Mouse (Mus musculus) forebrain, postnatal 0 days (tissue): ENCODE results near the gene A130010J15Rik. TPM values are rescaled to one million over a fixed set of nuclear protein-coding genes. Genes with fewer than 3 reads are reported as not detected.

ENCODE experiments used
- ATAC-seq: fragments of 200-750 bp; cut with Nextera tagmentation; 2 replicates; pipeline ENCODE4 v1.8.0; 2017; ENCODE audit warnings: mild to moderate bottlenecking, moderate library complexity
- DNase-seq: peaks from one replicate; pipeline ENCODE4 v3.0.0-alpha.2; 2015
- H3K27ac ChIP-seq: fragments of 300-500 bp; sonication (generic); 2 replicates; pipeline ENCODE4 v1.5.1; 2014; ENCODE audit warnings: low read depth, mild to moderate bottlenecking, antibody characterized with exemption, low read length, moderate library complexity, mixed read lengths
- H3K27me3 ChIP-seq: fragments of 300-500 bp; sonication (generic); 2 replicates; pipeline ENCODE4 v1.6.1; 2014; ENCODE audit warnings: mild to moderate bottlenecking, low read length, mixed read lengths; ENCODE audit not compliant: insufficient read depth
- H3K36me3 ChIP-seq: fragments of 300-500 bp; sonication (generic); 2 replicates; pipeline ENCODE4 v1.6.1; 2014; ENCODE audit warnings: mild to moderate bottlenecking, moderate library complexity; ENCODE audit not compliant: insufficient read depth
- H3K4me1 ChIP-seq: fragments of 300-500 bp; sonication (generic); 2 replicates; pipeline ENCODE4 v1.6.1; 2014; ENCODE audit warnings: antibody characterized with exemption; ENCODE audit not compliant: insufficient read depth
- H3K4me2 ChIP-seq: fragments of 300-500 bp; sonication (generic); 2 replicates; pipeline ENCODE4 v1.6.1; 2014; ENCODE audit warnings: low read depth, mild to moderate bottlenecking, moderate library complexity
- H3K4me3 ChIP-seq: fragments of 300-500 bp; sonication (generic); 2 replicates; pipeline ENCODE4 v1.5.1; 2014; ENCODE audit warnings: low read depth, low read length, mixed read lengths
- H3K9ac ChIP-seq: fragments of 300-500 bp; sonication (generic); 2 replicates; pipeline ENCODE4 v1.6.1; 2014; ENCODE audit warnings: mild to moderate bottlenecking
- H3K9me3 ChIP-seq: fragments of 300-500 bp; sonication (generic); 2 replicates; pipeline ENCODE4 v1.6.1; 2016; ENCODE audit warnings: low read length
- CTCF ChIP-seq: sonication (generic); IDR thresholded peaks from 2 replicates; pipeline ENCODE4 v1.5.1; 2016; ENCODE audit warnings: antibody characterized with exemption, control low read depth, low read depth
- WGBS: fragments of 180-500 bp; shearing (Covaris S2); extraction: QIAGEN DNeasy Blood & Tissue Kit; methylation state at CpG from one replicate; pipeline ENCODE4 v1.1.7; 2014; 5-methylcytosine and 5-hydroxymethylcytosine counted together
- polyA plus RNA-seq: library from polyadenylated mRNA; unstranded; fragments of >200 nt; fragmentation: Nextera tagmentation; extraction: Ambion mirVana; gene quantifications from 2 replicates; pipeline ENCODE4 v1.2.1, GENCODE M21; 2015
- total RNA-seq: library from RNA; depleted of rRNA; stranded (reverse); fragments of >200 nt; gene quantifications from 2 replicates; pipeline ENCODE4 v1.2.3, GENCODE M21; 2014; rRNA removed

The A130010J15Rik gene
- total and polyA plus RNA-seq, 2 experiments from 2014 or later: 10.8 to 16.2 TPM

- no peak overlapping the region for H3K4me3 ChIP-seq
- H3K9ac ChIP-seq: no peak overlapping the region
- H3K36me3 ChIP-seq: no peaks in the 10 kb centered on the region
- TF ChIP-seq CTCF: no peak
- no peak overlapping the region for H3K27ac ChIP-seq
- no peaks in the 10 kb centered on the region for H3K27me3 ChIP-seq
- 74% methylated on average over 5 of the region's 5 CpGs for WGBS
- DNase-seq: no peak
- H3K9me3 ChIP-seq: no peaks in the 10 kb centered on the region
- ATAC-seq: no peak
- no peaks in the 10 kb centered on the region for H3K4me1 ChIP-seq
- H3K4me2 ChIP-seq: no peak overlapping the region
Measured at GRCm38 (mm10) chr1:193214053-193214452, 46.2 kb downstream of the A130010J15Rik start.

GRCm38 (mm10) chr1:193216000-193216399 lies 48.2 kb downstream of the A130010J15Rik start:
- no peaks in the 10 kb centered on the region for H3K27me3 ChIP-seq
- DNase-seq: no peak
- H3K9ac ChIP-seq: no peak overlapping the region
- ATAC-seq: no peak
- no peak overlapping the region for H3K27ac ChIP-seq
- WGBS: 76% methylated on average over 3 of the region's 3 CpGs
- H3K9me3 ChIP-seq: no peaks in the 10 kb centered on the region
- no peak overlapping the region for H3K4me2 ChIP-seq
- H3K4me3 ChIP-seq: no peak overlapping the region
- TF ChIP-seq CTCF: no peak
- H3K4me1 ChIP-seq: no peaks in the 10 kb centered on the region
- no peaks in the 10 kb centered on the region for H3K36me3 ChIP-seq

- no peak overlapping the region for H3K4me2 ChIP-seq
- H3K9me3 ChIP-seq: no peaks in the 10 kb centered on the region
- no peaks in the 10 kb centered on the region for H3K27me3 ChIP-seq
- no peak for TF ChIP-seq CTCF
- H3K27ac ChIP-seq: no peak overlapping the region
- WGBS: 72% methylated on average over 5 of the region's 5 CpGs
- DNase-seq (no peak), ATAC-seq (no peak)
- no peak overlapping the region for H3K9ac ChIP-seq
- no peaks in the 10 kb centered on the region for H3K36me3 ChIP-seq
- no peak overlapping the region for H3K4me3 ChIP-seq
- H3K4me1 ChIP-seq: no peaks in the 10 kb centered on the region
Measured at GRCm38 (mm10) chr1:193220408-193220807, 52.6 kb downstream of the A130010J15Rik start.

- no peak for TF ChIP-seq CTCF
- no peaks in the 10 kb centered on the region for H3K27me3 ChIP-seq
- no peak for ATAC-seq
- H3K9me3 ChIP-seq: no peaks in the 10 kb centered on the region
- no peaks in the 10 kb centered on the region for H3K4me1 ChIP-seq
- no peak overlapping the region for H3K27ac ChIP-seq
- H3K9ac ChIP-seq: no peak overlapping the region
- 17% methylated on average over 3 of the region's 3 CpGs for WGBS
- no peak overlapping the region for H3K4me3 ChIP-seq
- DNase-seq: no peak
- H3K4me2 ChIP-seq: no peak overlapping the region
- H3K36me3 ChIP-seq: no peaks in the 10 kb centered on the region
Measured at GRCm38 (mm10) chr1:193225531-193225930, 57.7 kb downstream of the A130010J15Rik start.

GRCm38 (mm10) chr1:193226114-193226513 lies 58.3 kb downstream of the A130010J15Rik start:
- TF ChIP-seq CTCF: no peak
- WGBS: 96% methylated on average over 4 of the region's 4 CpGs
- H3K4me1 ChIP-seq: no peaks in the 10 kb centered on the region
- H3K9me3 ChIP-seq: no peaks in the 10 kb centered on the region
- H3K27ac ChIP-seq: no peak overlapping the region
- H3K27me3 ChIP-seq: no peaks in the 10 kb centered on the region
- ATAC-seq (no peak), DNase-seq (no peak)
- no peaks in the 10 kb centered on the region for H3K36me3 ChIP-seq
- H3K4me3 ChIP-seq: no peak overlapping the region
- no peak overlapping the region for H3K4me2 ChIP-seq
- H3K9ac ChIP-seq: no peak overlapping the region

GRCm38 (mm10) chr1:193226724-193227522 lies 59.1 kb downstream of the A130010J15Rik start:
- no peak for TF ChIP-seq CTCF
- ATAC-seq (no peak), DNase-seq (no peak)
- Histone ChIP-seq H3K4me3 (no peak overlapping the region), H3K9ac (no peak overlapping the region), H3K4me1 (no peaks in the 10 kb centered on the region), H3K36me3 (no peaks in the 10 kb centered on the region), H3K27ac (no peak overlapping the region), H3K9me3 (no peaks in the 10 kb centered on the region), H3K4me2 (no peak overlapping the region), H3K27me3 (no peaks in the 10 kb centered on the region)
- WGBS: 52% methylated on average over 7 of the region's 7 CpGs

Other genes with a start within 250 kb of the A130010J15Rik start
- gene Syt14, start 132.3 kb upstream of the A130010J15Rik start, total RNA-seq: 11.8 and 16.7 TPM in 2 replicates
- gene Syt14, start 132.3 kb upstream of the A130010J15Rik start, polyA plus RNA-seq: 2.6 and 4.6 TPM in 2 replicates
- 11.4 and 18.6 TPM in 2 replicates for gene Diexf, start 37.8 kb upstream of the A130010J15Rik start, total RNA-seq
- 4.0 and 6.2 TPM in 2 replicates for gene Diexf, start 37.8 kb upstream of the A130010J15Rik start, polyA plus RNA-seq
- gene Irf6, start 14.9 kb upstream of the A130010J15Rik start, total RNA-seq: 0.33 and 0.62 TPM in 2 replicates
- 0.29 and 0.48 TPM in 2 replicates for gene Irf6, start 14.9 kb upstream of the A130010J15Rik start, polyA plus RNA-seq
- gene Traf3ip3, start 33.7 kb downstream of the A130010J15Rik start, total RNA-seq: 0.69 and 1.8 TPM in 2 replicates
- gene Traf3ip3, start 33.7 kb downstream of the A130010J15Rik start, polyA plus RNA-seq: 1.6 and 2.1 TPM in 2 replicates
- 1.5 and 3.6 TPM in 2 replicates for gene Lamb3, start 39.7 kb downstream of the A130010J15Rik start, total RNA-seq
- 0.98 and 1.1 TPM in 2 replicates for gene Lamb3, start 39.7 kb downstream of the A130010J15Rik start, polyA plus RNA-seq
- 1.8 TPM in 2 replicates for gene Hsd11b1, start 96.0 kb downstream of the A130010J15Rik start, total RNA-seq
- 2.0 and 2.1 TPM in 2 replicates for gene Hsd11b1, start 96.0 kb downstream of the A130010J15Rik start, polyA plus RNA-seq
- 5.7 and 11.0 TPM in 2 replicates for gene G0s2, start 105.2 kb downstream of the A130010J15Rik start, total RNA-seq
- gene G0s2, start 105.2 kb downstream of the A130010J15Rik start, polyA plus RNA-seq: 4.7 and 5.0 TPM in 2 replicates
- 50.3 and 56.1 TPM in 2 replicates for gene Camk1g, start 202.3 kb downstream of the A130010J15Rik start, total RNA-seq
- gene Camk1g, start 202.3 kb downstream of the A130010J15Rik start, polyA plus RNA-seq: 37.4 and 46.0 TPM in 2 replicates